Mouse (Mus musculus): ENCODE results near the gene Tmprss9. TPM values are rescaled to one million over a fixed set of nuclear protein-coding genes. Genes with fewer than 3 reads are reported as not detected.

Tmprss9 gene
- polyA plus RNA-seq, 1 experiment from 2014 or later, result 0.25 TPM

- no peak for ATAC-seq
- no peaks in the 10 kb centered on the region; the same call in 1 of the 2 replicates for H3K36me3 ChIP-seq (ENCODE audit: control insufficient read depth, insufficient read depth)
- H3K9me3 ChIP-seq (ENCODE audit: control insufficient read depth, low read length), result no peaks in the 10 kb centered on the region
- H3K27ac ChIP-seq (ENCODE audit: low read length), result no peak overlapping the region
- no peak overlapping the region for H3K4me3 ChIP-seq (replicated peaks; ENCODE audit: low read length)
- H3K4me2 ChIP-seq (ENCODE audit: low read length), result no peak overlapping the region
- 67% methylated on average over 2 of the region's 6 CpGs for WGBS
- no peaks in the 10 kb centered on the region for H3K4me1 ChIP-seq (replicated peaks; ENCODE audit: control insufficient read depth, insufficient read depth, low read length)
- no peak overlapping the region for H3K9ac ChIP-seq (replicated peaks; ENCODE audit: low read depth, low read length)
- H3K27me3 ChIP-seq (replicated peaks; ENCODE audit: control insufficient read depth, insufficient read depth, low read length), result no peaks in the 10 kb centered on the region
Observed at GRCm38 (mm10) chr10:80870993-80871392, 655 bp upstream of the Tmprss9 start.

DNA sequence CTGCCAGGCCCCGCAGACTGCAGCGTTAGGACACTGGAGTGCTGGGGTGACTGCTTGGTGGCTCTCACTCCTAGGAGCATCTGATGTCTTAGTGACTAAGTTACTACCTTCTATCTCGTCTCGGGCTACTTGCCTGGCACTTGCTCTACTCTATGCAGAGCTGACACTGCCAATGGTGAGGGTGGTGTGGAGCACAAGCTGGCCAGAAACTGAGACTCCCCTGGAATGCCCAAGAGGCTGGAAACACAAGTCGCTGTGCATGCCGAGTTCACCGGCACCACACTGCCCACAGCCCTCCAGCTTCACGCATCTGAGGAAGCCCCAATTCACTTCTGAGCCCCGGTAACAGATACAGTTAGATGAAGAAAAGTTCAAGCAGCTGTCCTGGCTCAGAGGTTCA lies 2.4 kb downstream of the Tmprss9 start:
- no peak for ATAC-seq
- H3K9ac ChIP-seq (replicated peaks; ENCODE audit: low read depth, low read length), result no peak overlapping the region
- no peak overlapping the region for H3K27ac ChIP-seq (ENCODE audit: low read length)
- H3K36me3 ChIP-seq (ENCODE audit: control insufficient read depth, insufficient read depth), result no peaks in the 10 kb centered on the region
- H3K27me3 ChIP-seq (replicated peaks; ENCODE audit: control insufficient read depth, insufficient read depth, low read length), result no peaks in the 10 kb centered on the region
- 77% methylated on average over 9 of the region's 9 CpGs for WGBS
- H3K4me2 ChIP-seq (ENCODE audit: low read length), result no peak overlapping the region
- no peaks in the 10 kb centered on the region for H3K9me3 ChIP-seq (ENCODE audit: control insufficient read depth, low read length)
- no peak overlapping the region for H3K4me3 ChIP-seq (replicated peaks; ENCODE audit: low read length)
- H3K4me1 ChIP-seq (replicated peaks; ENCODE audit: control insufficient read depth, insufficient read depth, low read length), result no peaks in the 10 kb centered on the region

DNA sequence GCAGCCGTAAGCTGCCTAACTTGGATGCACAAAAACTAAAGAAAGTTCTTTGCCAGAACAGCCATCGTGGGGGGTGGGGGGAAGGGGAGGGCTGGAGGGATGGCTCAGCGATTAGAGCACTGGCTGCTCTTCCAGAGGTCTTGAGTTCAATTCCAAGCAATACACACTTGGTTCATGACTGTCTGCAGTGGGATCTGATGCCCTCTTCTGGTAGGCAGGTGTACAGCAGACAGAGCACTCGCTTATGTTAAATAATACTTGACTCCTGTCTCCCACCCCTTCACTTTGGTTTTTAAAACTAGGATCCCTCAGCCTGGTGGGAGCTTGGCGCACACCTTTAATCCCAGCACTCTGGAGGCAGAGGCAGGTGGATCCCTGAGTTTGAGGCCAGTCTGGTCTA lies 4.4 kb downstream of the Tmprss9 start:
- 0 out of 2 replicates have a peak, but pooled peaks have one; percentile 41 for ATAC-seq
- H3K4me2 ChIP-seq (ENCODE audit: low read length), result no peak overlapping the region
- no peaks in the 10 kb centered on the region for H3K9me3 ChIP-seq (ENCODE audit: control insufficient read depth, low read length)
- H3K9ac ChIP-seq (replicated peaks; ENCODE audit: low read depth, low read length), result no peak overlapping the region
- no peaks in the 10 kb centered on the region for H3K4me1 ChIP-seq (replicated peaks; ENCODE audit: control insufficient read depth, insufficient read depth, low read length)
- no peak overlapping the region for H3K27ac ChIP-seq (ENCODE audit: low read length)
- H3K27me3 ChIP-seq (replicated peaks; ENCODE audit: control insufficient read depth, insufficient read depth, low read length), result no peaks in the 10 kb centered on the region
- 29% methylated on average over 5 of the region's 5 CpGs for WGBS
- H3K36me3 ChIP-seq (ENCODE audit: control insufficient read depth, insufficient read depth), result no peaks in the 10 kb centered on the region
- H3K4me3 ChIP-seq (replicated peaks; ENCODE audit: low read length), result no peak overlapping the region

- Histone ChIP-seq H3K4me3 (replicated peaks; ENCODE audit: low read length) (no peak overlapping the region), H3K4me1 (replicated peaks; ENCODE audit: control insufficient read depth, insufficient read depth, low read length) (no peaks in the 10 kb centered on the region), H3K36me3 (ENCODE audit: control insufficient read depth, insufficient read depth) (no peaks in the 10 kb centered on the region), H3K27me3 (replicated peaks; ENCODE audit: control insufficient read depth, insufficient read depth, low read length) (no peaks in the 10 kb centered on the region), H3K9me3 (ENCODE audit: control insufficient read depth, low read length) (no peaks in the 10 kb centered on the region), H3K27ac (ENCODE audit: low read length) (no peak overlapping the region), H3K4me2 (ENCODE audit: low read length) (no peak overlapping the region), H3K9ac (replicated peaks; ENCODE audit: low read depth, low read length) (no peak overlapping the region)
- no peak for ATAC-seq
- WGBS, result 22% methylated on average over 3 of the region's 3 CpGs
Observed at GRCm38 (mm10) chr10:80876594-80876993, 4.9 kb downstream of the Tmprss9 start.

- no peaks in the 10 kb centered on the region for H3K9me3 ChIP-seq (ENCODE audit: control insufficient read depth, low read length)
- H3K4me3 ChIP-seq (replicated peaks; ENCODE audit: low read length), result no peak overlapping the region
- no peak overlapping the region for H3K4me2 ChIP-seq (ENCODE audit: low read length)
- 21% methylated on average over 5 of the region's 5 CpGs for WGBS
- ATAC-seq, result peak; percentile 21; the same call in 1 of the 2 replicates
- no peaks in the 10 kb centered on the region for H3K27me3 ChIP-seq (replicated peaks; ENCODE audit: control insufficient read depth, insufficient read depth, low read length)
- no peaks in the 10 kb centered on the region for H3K36me3 ChIP-seq (ENCODE audit: control insufficient read depth, insufficient read depth)
- no peaks in the 10 kb centered on the region for H3K4me1 ChIP-seq (replicated peaks; ENCODE audit: control insufficient read depth, insufficient read depth, low read length)
- H3K27ac ChIP-seq (ENCODE audit: low read length), result no peak overlapping the region
- H3K9ac ChIP-seq (replicated peaks; ENCODE audit: low read depth, low read length), result no peak overlapping the region
Observed at GRCm38 (mm10) chr10:80880131-80880641, 8.5 kb downstream of the Tmprss9 start.

DNA sequence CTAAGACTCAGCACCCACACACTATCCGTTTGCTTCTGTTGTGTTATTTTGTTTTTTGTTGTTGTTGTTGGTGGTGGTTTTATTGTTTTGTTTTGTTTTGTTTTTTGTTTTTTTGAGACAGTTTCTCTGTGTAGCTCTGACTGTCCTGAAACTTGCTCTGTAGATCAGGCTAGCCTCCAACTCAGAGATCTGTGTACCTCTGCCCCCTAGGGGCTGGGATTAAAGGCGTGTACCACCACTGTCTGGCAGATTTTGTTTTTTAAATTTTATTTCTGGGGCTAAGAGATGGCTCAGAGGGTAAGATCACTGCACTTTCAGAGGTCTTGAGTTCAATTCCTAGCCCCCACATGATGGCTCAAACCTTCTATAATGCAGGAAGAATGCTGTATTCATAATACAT lies 9.3 kb downstream of the Tmprss9 start:
- Histone ChIP-seq H3K36me3 (ENCODE audit: control insufficient read depth, insufficient read depth) (no peaks in the 10 kb centered on the region), H3K9me3 (ENCODE audit: control insufficient read depth, low read length) (no peaks in the 10 kb centered on the region), H3K27me3 (replicated peaks; ENCODE audit: control insufficient read depth, insufficient read depth, low read length) (no peaks in the 10 kb centered on the region), H3K4me3 (replicated peaks; ENCODE audit: low read length) (no peak overlapping the region), H3K4me1 (replicated peaks; ENCODE audit: control insufficient read depth, insufficient read depth, low read length) (no peaks in the 10 kb centered on the region), H3K9ac (replicated peaks; ENCODE audit: low read depth, low read length) (no peak overlapping the region), H3K4me2 (ENCODE audit: low read length) (no peak overlapping the region), H3K27ac (ENCODE audit: low read length) (no peak overlapping the region)
- no peak for ATAC-seq
- WGBS, result 76% methylated on average over 2 of the region's 2 CpGs

- Histone ChIP-seq H3K4me2 (ENCODE audit: low read length) (no peak overlapping the region), H3K4me1 (replicated peaks; ENCODE audit: control insufficient read depth, insufficient read depth, low read length) (no peaks in the 10 kb centered on the region), H3K36me3 (ENCODE audit: control insufficient read depth, insufficient read depth) (no peaks in the 10 kb centered on the region), H3K27ac (ENCODE audit: low read length) (no peak overlapping the region), H3K9me3 (ENCODE audit: control insufficient read depth, low read length) (no peaks in the 10 kb centered on the region), H3K27me3 (replicated peaks; ENCODE audit: control insufficient read depth, insufficient read depth, low read length) (no peaks in the 10 kb centered on the region), H3K4me3 (replicated peaks; ENCODE audit: low read length) (no peak overlapping the region), H3K9ac (replicated peaks; ENCODE audit: low read depth, low read length) (no peak overlapping the region)
- no peak for ATAC-seq
- WGBS, result 24% methylated on average over 10 of the region's 10 CpGs
Observed at GRCm38 (mm10) chr10:80881301-80881700, 9.7 kb downstream of the Tmprss9 start.

GRCm38 (mm10) chr10:80887181-80887580 lies 15.5 kb downstream of the Tmprss9 start:
- no peak overlapping the region for H3K9ac ChIP-seq (replicated peaks; ENCODE audit: low read depth, low read length)
- 65% methylated on average over 11 of the region's 11 CpGs for WGBS
- H3K4me2 ChIP-seq (ENCODE audit: low read length), result no peak overlapping the region
- no peaks in the 10 kb centered on the region for H3K4me1 ChIP-seq (replicated peaks; ENCODE audit: control insufficient read depth, insufficient read depth, low read length)
- H3K36me3 ChIP-seq (ENCODE audit: control insufficient read depth, insufficient read depth), result no peaks in the 10 kb centered on the region
- no peak for ATAC-seq
- H3K4me3 ChIP-seq (replicated peaks; ENCODE audit: low read length), result no peak overlapping the region
- H3K27ac ChIP-seq (ENCODE audit: low read length), result no peak overlapping the region
- no peaks in the 10 kb centered on the region for H3K9me3 ChIP-seq (ENCODE audit: control insufficient read depth, low read length)
- no peaks in the 10 kb centered on the region; the same call in 1 of the 2 replicates for H3K27me3 ChIP-seq (replicated peaks; ENCODE audit: control insufficient read depth, insufficient read depth, low read length)

DNA sequence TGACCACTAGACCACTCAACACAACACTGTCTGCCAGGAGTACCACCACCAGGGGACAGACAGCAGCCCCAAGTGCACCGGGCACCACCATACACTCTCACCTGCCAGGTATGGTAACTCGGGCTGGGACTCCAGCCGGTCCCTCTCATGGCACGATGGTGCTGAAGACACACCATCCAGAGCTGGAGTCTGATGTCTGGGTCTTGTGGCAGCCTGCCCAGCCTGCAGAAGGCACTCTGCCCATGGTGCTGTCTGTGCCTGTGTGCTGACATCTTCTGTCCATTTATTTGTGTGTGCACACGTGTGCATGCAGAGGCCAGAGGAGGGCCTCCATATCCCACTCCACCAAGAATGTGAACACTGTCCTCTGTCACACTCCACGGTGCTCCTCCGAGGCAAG lies 23.5 kb downstream of the Tmprss9 start:
- H3K9me3 ChIP-seq (ENCODE audit: control insufficient read depth, low read length), result no peaks in the 10 kb centered on the region
- 85% methylated on average over 7 of the region's 7 CpGs for WGBS
- H3K4me3 ChIP-seq (replicated peaks; ENCODE audit: low read length), result no peak overlapping the region
- H3K36me3 ChIP-seq (ENCODE audit: control insufficient read depth, insufficient read depth), result 0 out of 2 replicates have a peak, but pooled peaks cover 2% of the 10 kb centered on the region
- H3K27ac ChIP-seq (ENCODE audit: low read length), result no peak overlapping the region
- H3K4me1 ChIP-seq (replicated peaks; ENCODE audit: control insufficient read depth, insufficient read depth, low read length), result peaks cover 14% of the 10 kb centered on the region
- no peak overlapping the region for H3K9ac ChIP-seq (replicated peaks; ENCODE audit: low read depth, low read length)
- H3K27me3 ChIP-seq (replicated peaks; ENCODE audit: control insufficient read depth, insufficient read depth, low read length), result no peaks in the 10 kb centered on the region
- no peak overlapping the region for H3K4me2 ChIP-seq (ENCODE audit: low read length)
- no peak for ATAC-seq

GRCm38 (mm10) chr10:80895697-80896096 lies 24.0 kb downstream of the Tmprss9 start:
- H3K4me3 ChIP-seq (replicated peaks; ENCODE audit: low read length), result no peak overlapping the region
- H3K36me3 ChIP-seq (ENCODE audit: control insufficient read depth, insufficient read depth), result 0 out of 2 replicates have a peak, but pooled peaks cover 2% of the 10 kb centered on the region
- H3K27ac ChIP-seq (ENCODE audit: low read length), result no peak overlapping the region
- H3K27me3 ChIP-seq (replicated peaks; ENCODE audit: control insufficient read depth, insufficient read depth, low read length), result no peaks in the 10 kb centered on the region
- no peak overlapping the region for H3K9ac ChIP-seq (replicated peaks; ENCODE audit: low read depth, low read length)
- H3K9me3 ChIP-seq (ENCODE audit: control insufficient read depth, low read length), result no peaks in the 10 kb centered on the region
- peaks cover 14% of the 10 kb centered on the region for H3K4me1 ChIP-seq (replicated peaks; ENCODE audit: control insufficient read depth, insufficient read depth, low read length)
- no peak overlapping the region for H3K4me2 ChIP-seq (ENCODE audit: low read length)
- WGBS, result 78% methylated on average over 6 of the region's 6 CpGs
- no peak for ATAC-seq

Measured in forebrain, embryonic 16.5 days (tissue).